Mouse (Mus musculus): ENCODE results near the gene Rpia.
"Not testable (repeated sequence)": the region's sequence is repeated elsewhere in the genome, so short reads cannot be mapped to it uniquely, and the experiment has no call there.

Rpia gene

GRCm38 (mm10) chr6:70791824-70792535 is at the start of gene Rpia:
Rpia (minus strand) TSS chr6:70792232.
- DNase-seq (ENCODE audit: low spot score): peak; percentile 95

GRCm38 (mm10) chr6:70840281-70840680 is 48.2 kb upstream of the Rpia start:
- no peak for DNase-seq (ENCODE audit: low spot score)

GRCm38 (mm10) chr6:70838532-70838931 is 46.5 kb upstream of the Rpia start:
- no peak for DNase-seq (ENCODE audit: low spot score)

GRCm38 (mm10) chr6:70837297-70837696 is 45.3 kb upstream of the Rpia start:
- no peak for DNase-seq (ENCODE audit: low spot score)

DNA sequence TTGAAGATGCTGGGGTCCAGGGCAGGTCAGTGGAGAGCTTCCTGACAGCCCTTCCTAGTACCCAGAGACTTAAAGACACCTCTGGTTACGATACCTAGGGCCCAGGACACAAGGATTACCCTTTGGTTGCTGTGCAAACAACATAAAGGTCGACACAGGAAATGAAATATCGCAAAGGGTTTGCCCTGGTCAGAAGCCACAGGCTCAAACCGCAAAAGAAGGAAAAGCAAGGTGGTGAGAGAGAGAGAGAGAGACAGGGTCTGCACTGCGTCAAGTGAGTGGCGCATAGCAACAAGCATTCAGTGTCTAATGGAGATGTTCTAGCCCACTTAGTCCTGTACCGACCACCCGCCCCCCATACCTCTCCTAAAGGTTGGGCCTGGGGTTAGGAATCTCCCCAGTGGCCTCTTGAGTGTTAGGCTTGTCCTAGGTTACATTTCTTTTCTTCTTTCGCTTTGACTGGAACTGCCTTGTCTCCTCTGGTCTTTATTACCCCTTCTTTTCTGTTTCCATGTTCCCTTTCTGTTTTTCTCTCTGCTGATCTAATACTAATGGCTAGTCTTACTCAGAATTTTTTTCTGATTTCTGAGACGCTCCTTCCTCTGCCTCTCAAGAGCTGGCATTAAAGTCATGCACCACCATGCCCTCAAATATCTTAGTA is 39.3 kb upstream of the Rpia start:
- no peak for DNase-seq (ENCODE audit: low spot score)

DNA sequence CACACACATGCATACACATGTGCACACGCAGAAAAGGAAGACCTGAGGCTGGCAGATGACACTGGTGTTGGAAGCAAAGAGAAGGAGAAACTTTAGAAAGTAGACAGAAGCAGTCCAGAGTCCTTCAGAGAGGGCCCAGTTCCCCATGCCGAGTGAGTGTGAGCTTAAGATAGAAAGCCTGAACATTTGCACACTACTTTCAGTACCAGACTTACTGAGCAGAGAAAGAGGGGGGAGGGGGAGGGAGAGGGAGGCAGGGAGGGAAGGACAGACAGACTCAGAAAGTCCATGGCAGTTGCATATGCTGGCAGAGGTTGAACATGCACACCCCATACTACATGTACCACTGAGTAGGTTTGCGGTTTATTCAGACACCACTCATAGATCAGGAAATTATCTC is 38.5 kb upstream of the Rpia start:
- DNase-seq (ENCODE audit: low spot score): no peak

DNA sequence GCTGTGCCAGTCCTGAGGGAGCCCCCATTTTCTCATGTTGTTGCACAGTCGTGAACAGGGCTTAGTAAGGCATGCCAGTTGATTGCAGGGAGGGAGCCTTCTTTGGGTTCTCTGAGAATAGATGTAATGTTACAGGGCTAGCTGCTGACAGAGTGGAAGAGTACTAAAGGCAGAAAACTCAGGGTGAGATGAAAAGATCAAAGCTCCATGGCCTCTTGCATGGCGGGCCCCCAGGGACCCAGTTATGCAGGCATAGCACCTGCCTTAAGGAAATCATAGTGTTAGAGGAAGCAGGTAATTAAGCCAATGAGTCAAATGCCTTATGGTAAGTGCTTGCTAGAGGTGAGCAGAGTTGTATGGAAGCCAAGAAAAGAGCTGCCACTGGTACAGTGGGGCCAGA is 37.4 kb upstream of the Rpia start:
- DNase-seq (ENCODE audit: low spot score): no peak

- no peak for DNase-seq (ENCODE audit: low spot score)
Observed at GRCm38 (mm10) chr6:70824987-70825337, 32.9 kb upstream of the Rpia start.

DNA sequence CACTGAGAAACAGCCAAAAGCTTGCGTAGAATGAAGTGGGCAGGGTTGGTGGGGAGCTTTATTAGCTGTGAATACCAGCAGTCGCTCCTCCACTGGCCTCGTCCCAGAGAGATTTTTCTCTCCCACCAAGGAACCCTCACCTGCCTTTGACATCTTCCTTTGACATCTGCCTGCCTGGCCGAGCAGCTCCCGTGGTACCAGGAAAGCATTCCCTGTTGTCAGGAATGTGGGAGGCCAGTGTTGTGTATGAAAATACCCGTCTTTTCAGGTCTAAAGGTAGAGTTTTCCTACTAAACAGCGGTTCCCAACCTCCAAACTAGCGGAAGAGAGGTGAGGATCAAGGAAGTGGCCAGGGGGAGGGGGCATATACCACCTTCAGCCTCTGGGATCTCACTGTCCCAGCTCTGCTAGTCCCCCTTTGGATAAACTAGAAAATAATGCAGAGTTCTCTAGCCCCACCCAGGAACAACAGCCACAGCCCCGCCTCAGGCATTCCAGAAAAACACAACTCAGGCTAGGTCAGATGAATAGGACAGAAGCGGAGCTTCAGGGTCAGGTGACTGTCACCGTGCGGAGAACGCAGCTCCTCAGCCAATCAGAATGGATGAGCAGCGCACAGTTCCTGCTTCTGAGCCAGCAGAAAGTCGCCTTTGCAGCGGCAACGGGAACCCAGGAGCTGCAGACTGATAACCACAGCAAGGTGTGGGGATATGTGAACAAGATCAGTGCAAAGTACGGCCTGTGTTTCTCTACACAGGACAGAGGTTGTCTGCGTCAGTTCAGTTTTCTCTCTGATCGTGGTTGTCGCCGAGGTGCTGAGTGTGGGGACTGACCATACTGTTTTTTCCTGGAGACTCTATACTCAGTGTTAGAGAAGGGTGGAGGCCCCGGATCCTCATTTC is 32.3 kb upstream of the Rpia start:
- DNase-seq (ENCODE audit: low spot score): peak; percentile 71

DNA sequence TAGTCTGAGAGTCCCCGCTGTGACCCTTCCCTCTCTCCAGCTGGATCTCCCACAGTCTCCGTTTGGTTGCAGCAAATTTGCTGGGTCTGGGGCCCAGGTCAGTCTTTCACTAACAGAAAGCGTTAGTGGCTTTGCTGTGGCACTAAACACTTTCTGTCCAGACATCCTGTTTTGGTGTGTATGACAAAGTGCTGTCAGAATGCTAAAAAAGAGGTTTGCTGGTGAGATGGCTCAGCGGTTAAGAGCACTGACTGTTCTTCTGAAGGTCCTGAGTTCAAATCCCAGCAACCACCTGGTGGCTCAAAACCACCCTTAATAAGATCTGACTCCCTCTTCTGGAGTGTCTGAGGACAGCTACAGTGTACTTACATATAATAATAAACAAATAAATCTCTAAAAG is 31.2 kb upstream of the Rpia start:
- not testable (repeated sequence) for DNase-seq (ENCODE audit: low spot score)

DNA sequence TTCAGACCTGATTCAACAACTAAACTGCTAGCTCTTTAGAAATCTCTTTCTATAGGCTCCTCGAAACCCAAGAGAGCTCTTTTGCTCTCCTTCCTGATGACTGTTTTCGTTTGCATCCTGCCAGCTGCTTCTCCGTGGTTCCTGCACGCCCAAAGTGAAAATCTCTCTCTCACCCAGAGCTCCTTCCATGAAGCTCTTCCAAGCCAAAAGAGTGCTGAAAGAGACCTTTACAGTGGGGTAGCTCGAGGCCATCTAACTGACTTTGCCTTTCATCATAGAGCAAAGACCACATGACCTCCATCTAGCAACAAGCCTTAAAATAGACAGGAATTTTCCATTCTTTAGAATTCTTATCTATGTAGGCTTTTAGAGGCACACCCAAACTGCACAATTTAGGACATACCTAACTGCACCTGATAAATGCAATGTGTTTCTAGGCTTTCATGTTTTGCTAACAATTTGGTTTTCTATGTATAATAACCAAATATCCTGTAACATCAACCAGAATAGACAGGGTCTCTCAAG is 30.4 kb upstream of the Rpia start:
- DNase-seq (ENCODE audit: low spot score): no peak

DNA sequence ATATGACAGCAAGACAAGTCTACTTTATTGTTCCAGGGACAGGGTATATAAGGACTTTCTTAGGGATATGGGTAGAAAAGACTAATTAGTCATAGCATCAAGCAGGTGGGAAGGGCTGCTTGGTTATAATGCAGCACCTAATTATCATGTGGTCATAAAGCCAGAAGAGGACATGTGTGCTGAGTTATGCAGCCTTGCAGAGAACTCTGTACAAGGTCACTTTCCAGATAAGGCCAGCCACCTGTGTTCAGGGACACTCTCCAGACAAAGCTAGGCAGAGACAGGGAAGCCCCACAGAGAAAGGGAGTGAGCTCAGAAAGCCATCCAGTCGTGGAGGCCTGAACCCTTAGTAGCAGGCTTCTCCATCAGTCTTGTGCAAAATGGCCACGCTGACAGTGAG is 29.5 kb upstream of the Rpia start:
- DNase-seq (ENCODE audit: low spot score): no peak

DNA sequence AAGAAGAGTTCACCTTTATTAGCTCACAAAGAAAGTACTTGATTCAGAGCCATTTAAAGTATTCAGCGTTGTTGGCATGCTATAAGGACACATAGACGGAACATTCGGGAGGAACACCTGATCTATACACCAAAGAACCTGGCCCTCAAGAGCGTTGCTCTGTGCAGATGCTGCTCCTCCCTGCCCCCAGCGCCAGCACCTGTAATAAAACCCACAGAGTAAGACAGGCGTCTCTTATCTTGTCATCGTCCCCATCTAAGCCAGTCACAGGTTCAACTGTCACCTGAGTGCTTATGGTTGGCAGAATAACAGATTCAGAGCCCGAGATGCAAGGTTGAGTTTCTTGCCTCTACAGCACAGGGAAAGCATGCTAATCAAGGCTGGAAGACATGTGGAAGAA is 23.4 kb upstream of the Rpia start:
- DNase-seq (ENCODE audit: low spot score): no peak

- DNase-seq (ENCODE audit: low spot score): no peak
Observed at GRCm38 (mm10) chr6:70814629-70814950, 22.6 kb upstream of the Rpia start.

DNA sequence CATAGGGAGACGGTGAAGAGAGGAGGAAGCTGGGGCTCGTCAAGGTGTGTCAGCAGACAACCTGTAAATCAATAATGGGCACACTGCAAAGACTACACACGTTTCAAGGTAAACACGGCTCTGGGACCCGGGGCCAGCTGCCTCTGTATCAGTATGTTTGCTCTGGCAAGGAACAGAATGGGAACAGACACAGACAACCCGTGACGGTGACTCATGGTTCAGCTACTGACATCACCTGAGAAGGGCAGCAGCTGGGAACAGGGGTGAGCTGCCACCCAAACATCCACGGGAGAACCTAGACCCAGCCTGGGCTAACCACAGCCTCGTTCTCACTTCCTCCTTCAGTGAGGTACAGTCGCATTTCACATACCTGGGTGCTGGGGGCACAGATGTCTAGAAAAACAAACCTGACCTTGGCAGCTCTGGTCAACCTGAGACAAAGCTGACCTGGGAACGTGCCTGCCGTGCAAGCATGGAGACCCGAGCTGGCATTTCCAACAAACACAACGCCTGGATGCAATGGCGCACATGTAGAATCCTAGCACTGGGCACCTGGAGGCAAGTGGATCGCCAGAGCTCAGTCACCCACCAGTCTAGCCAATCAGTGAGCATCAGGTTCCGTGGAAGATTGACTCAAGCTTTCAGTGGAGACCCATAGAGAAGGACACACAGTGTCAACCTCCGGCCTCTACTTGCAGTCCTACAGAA is 22.0 kb upstream of the Rpia start:
- no peak for DNase-seq (ENCODE audit: low spot score)

- DNase-seq (ENCODE audit: low spot score): no peak
Observed at GRCm38 (mm10) chr6:70812526-70812895, 20.5 kb upstream of the Rpia start.

DNA sequence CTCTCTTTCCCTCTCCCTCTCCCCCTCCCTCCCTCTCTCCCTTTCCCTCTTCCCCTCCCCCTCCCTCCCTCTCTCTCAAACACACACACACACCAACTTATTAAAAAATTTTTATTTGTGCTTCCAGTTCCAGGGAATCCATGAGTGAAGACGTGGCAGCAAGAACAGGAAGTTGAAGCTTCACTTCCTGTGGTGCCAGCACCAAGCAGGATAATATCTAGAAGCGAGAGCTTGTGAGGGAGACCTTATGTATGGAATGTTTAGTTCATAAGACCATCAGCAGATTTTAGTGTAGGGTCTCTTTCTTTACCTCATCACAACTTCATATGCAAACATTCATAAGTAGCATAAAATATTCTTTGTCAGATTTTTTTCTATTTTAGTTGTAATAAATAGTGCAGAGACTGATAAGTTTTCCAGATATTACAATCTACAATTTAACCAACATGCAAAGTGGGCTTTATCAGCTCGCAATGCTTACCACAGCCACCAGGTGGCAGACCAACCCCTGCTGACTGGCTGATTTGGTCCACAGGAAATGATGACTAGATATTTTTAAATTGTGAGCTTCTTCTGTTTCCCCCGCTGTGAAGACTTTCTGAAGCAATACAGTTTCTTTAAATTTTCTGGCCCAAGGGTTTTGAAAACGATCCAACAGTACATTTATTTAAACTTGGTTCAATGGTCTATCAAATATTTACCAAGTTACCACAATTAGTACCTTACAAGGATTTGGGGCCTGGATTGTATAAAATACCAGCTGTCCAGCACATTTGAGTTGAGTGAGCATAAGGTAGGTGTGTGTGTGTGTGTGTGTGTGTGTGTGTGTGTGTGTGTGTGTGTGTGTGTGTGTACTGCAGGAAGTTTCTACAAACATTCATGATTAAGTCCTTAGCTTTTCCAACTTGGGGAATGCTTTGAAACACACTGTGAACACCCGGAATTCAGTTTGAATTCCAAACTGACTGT is 19.8 kb upstream of the Rpia start:
- peak; percentile 62 for DNase-seq (ENCODE audit: low spot score)

DNA sequence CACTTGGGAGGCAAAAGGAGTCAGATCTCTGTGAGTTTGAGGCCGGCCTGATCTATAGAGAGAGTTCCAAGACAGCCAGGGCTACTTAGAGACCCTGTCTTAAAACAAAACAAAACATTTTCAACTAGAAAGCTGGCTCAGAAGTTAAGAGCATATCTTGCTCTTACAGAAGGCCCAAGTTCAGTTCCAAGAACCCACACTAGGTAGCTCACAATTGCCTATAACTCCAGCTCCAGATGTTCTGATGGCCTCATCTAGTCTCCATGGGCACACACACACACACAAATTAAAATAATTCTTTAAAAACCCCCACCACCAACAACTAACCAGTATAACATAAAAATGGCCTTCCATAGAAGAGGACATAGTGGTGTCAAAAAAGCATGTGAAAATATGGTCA is 18.5 kb upstream of the Rpia start:
- DNase-seq (ENCODE audit: low spot score): no peak

- no peak for DNase-seq (ENCODE audit: low spot score)
Observed at GRCm38 (mm10) chr6:70806514-70806912, 14.5 kb upstream of the Rpia start.

DNA sequence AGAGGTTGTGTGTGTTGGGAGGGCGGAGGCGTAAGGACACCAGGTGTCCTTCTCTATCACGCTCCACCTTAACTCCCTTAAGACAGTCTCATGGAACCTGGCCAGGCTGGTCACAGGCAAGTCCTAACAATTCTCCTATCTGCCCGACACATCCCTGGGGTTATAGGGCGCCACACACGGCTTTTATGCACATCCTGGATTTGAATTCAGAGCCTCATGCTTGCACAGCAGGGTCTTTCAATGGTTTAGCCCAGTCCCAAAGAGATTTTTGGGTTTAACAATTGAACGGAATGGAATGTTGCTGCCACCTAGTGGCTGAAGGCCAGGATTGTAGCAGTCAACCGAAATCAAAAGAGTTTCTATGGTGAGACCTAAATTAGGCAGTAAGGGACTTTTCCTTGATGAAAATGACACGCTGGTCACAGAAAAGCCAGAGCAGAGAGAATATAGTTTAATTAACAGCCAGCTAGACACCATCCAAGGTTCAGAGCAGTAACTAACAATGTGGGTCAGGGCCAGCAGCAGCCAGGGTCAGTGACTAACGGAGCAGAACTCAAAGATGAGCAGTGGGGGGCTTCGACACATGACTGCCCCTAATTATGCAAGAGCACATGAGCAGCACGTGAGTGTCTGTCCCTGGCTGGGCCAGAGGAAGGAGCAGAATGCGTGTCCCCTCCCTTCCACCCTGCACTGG is 13.9 kb upstream of the Rpia start:
- DNase-seq (ENCODE audit: low spot score): no peak

GRCm38 (mm10) chr6:70805267-70805666 is 13.2 kb upstream of the Rpia start:
- peak; percentile 60 for DNase-seq (ENCODE audit: low spot score)
